Mouse (Mus musculus): ENCODE data around the gene Defb3.

- TF ChIP-seq POLR2A (IDR thresholded peaks at IDR 0.05; ENCODE audit: borderline replicate concordance, extremely low read depth, low read depth, low read length) (no peak), CTCF (IDR thresholded peaks at IDR 0.05; ENCODE audit: insufficient read depth, low read length) (no peak)
Measured at GRCm38 (mm10) chr8:19247280-19247679, 45.9 kb upstream of the Defb3 start, which contains the start of gene Defb5.
